Mouse (Mus musculus) C2C12 (cell line): ENCODE data around the gene Sult2b1.

ENCODE experiments used
- CTCF ChIP-seq: IDR thresholded peaks from one replicate; pipeline ENCODE4 v1.5.1; 2011; ENCODE audit not compliant: control insufficient read depth, insufficient read depth, insufficient read length
- MAX ChIP-seq: IDR thresholded peaks from one replicate; pipeline ENCODE4 v1.6.1; 2011; ENCODE audit warnings: mild to moderate bottlenecking, control low read depth
- MYOG ChIP-seq: IDR thresholded peaks from one replicate; pipeline ENCODE4 v1.6.1; 2011; ENCODE audit not compliant: control insufficient read depth, insufficient read length; ENCODE audit errors: extremely low read depth

- TF ChIP-seq CTCF (no peak), MAX (no peak), MYOG (no peak)
Observed at GRCm38 (mm10) chr7:45692364-45692763, 92.1 kb downstream of the Sult2b1 start.
